Mouse (Mus musculus) cerebellum, adult 2 months (tissue): ENCODE measurements around the gene Robo4.

ENCODE experiments used
- CTCF ChIP-seq: fragments of 200-500 bp; IDR thresholded peaks from 2 replicates; pipeline ENCODE4 v1.5.1; 2011; ENCODE audit warnings: low read depth, mild to moderate bottlenecking, control low read depth, low read length, moderate library complexity, borderline replicate concordance; ENCODE audit not compliant: insufficient read depth
- POLR2A ChIP-seq: fragments of 200-500 bp; IDR thresholded peaks from 2 replicates; pipeline ENCODE4 v1.6.1; 2011; ENCODE audit warnings: low read length, control low read depth, borderline replicate concordance; ENCODE audit not compliant: insufficient read depth

DNA sequence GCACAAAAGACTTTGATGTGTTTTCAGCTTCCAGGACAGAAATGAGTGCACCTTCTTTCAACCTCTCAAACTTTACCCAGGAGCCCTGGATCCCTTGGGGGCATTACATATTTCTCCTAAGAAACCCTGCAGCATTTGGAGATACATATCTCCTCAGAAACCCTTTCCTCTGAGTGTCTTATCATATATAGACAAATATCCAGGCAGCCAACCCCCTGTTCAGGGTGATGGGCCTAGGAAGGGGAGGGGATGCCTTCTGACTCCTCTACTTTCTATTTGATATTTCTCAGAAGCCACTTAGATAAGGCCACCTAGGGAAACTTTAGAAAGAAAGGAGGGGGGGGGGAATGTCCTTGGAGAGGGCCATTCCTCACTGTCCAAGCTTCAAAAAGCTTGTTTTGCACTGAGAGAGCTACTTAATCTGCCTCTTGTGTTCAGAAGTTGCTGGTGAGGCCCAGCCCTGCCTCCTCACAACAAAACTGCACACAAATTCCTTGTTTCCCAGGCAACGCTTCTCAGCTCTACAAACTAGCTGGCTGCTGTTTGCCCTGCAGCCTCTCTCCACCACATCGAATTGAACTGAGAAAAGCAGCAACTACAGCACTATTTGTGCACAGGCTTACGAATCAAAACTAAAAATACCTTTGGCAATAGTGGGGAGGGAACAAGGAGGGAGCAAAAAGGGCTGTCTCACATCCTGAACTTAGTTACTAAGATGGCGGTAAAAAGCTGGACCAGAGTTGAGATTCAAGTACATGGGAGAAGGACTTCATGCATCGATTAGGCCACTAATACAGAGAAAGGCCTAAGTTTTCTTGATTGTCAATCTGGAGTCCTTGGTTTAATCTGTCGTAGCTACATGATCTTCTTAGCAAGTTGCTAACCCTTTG, 42.1 kb upstream of the Robo4 start:
- TF ChIP-seq POLR2A (no peak), CTCF (no peak)
